Mouse (Mus musculus) embryonic fibroblast, embryonic 13.5 days (primary cell): Measurements from ENCODE around the gene Tenm2.

Experiments used
- CTCF ChIP-seq: IDR thresholded peaks from 2 replicates; pipeline ENCODE4 v1.5.1; 2011; ENCODE audit warnings: mild to moderate bottlenecking, control low read depth, low read length, moderate library complexity, borderline replicate concordance; ENCODE audit not compliant: insufficient read depth
- POLR2A ChIP-seq: IDR thresholded peaks from 2 replicates; pipeline ENCODE4 v1.6.1; 2011; ENCODE audit warnings: low read depth, mild to moderate bottlenecking, control low read depth, low read length, moderate library complexity

DNA sequence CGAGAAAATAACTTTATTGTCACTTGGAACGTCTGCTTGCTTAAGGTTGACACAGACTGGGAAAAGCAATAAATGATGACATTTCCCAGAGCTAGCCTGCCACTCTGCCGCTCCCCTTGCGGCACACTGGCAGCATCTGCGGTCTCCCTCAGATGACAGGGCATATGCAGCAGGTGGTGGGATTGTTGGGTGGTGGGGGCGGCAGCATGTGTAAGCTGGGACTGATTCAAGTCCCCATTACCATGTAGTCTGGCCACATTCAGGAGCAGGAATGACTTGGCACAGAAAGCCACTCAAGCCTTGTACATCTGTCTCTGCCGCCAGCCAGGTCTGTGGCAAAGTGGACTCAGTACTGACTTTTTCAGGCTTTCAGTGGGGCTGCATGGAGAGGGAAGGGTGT lies 1059.7 kb downstream of the Tenm2 start:
- TF ChIP-seq CTCF (no peak), POLR2A (no peak)
